Mouse (Mus musculus) embryo, embryonic 10.5 days (tissue): Measurements from ENCODE around the gene Gm7861.
"Not testable (repeated sequence)": the region's sequence is repeated elsewhere in the genome, so short reads cannot be mapped to it uniquely, and the experiment has no call there.

Experiments used
- DNase-seq: peaks from one replicate; pipeline ENCODE4 v3.0.0-alpha.2; 2015; ENCODE audit warnings: low spot score

Gene Gm7861

GRCm38 (mm10) chr8:21594408-21594807 is at the start of gene Gm7861:
TSS of gene Gm7861 (minus strand) at chr8:21594508.
- DNase-seq = not testable (repeated sequence)

GRCm38 (mm10) chr8:21617883-21618282 is 23.6 kb upstream of the Gm7861 start, which contains the start of gene Defa26:
TSS of gene Defa26 (plus strand) at chr8:21618183.
- DNase-seq = not testable (repeated sequence)

GRCm38 (mm10) chr8:21582706-21583105 is 11.6 kb downstream of the Gm7861 start, which contains the start of gene Defa28:
TSS of gene Defa28 (plus strand) at chr8:21583006.
- not testable (repeated sequence) for DNase-seq

GRCm38 (mm10) chr8:21565086-21565485 is 29.2 kb downstream of the Gm7861 start, which contains the start of gene Defa37:
TSS of gene Defa37 (plus strand) at chr8:21565386.
- DNase-seq = not testable (repeated sequence)
